Mouse (Mus musculus): ENCODE data around the gene Klhl1.

- TF ChIP-seq CTCF (IDR thresholded peaks at IDR 0.05; ENCODE audit: borderline replicate concordance, extremely low read depth, insufficient read depth, insufficient read length) (no peak), POLR2A (IDR thresholded peaks at IDR 0.05; ENCODE audit: borderline replicate concordance, extremely low read depth, insufficient read depth, insufficient read length, poor library complexity, severe bottlenecking) (no peak)
Observed at GRCm38 (mm10) chr14:96331069-96331468, 187.8 kb downstream of the Klhl1 start.
